In genomic region chr3:129969031-129969430, GRCm38 (mm10) we compare ENCODE assay signal across 8 mouse cellular contexts. TPM values are rescaled to one million over a fixed set of nuclear protein-coding genes. Genes with fewer than 3 reads are reported as not detected.
DNase-seq lines count a peak whose midpoint lies in the region; ATAC-seq and TF ChIP-seq lines count a peak whose summit lies in the region.

No protein-coding gene starts in this region.

- peak overlapping the region; percentile 99 for H3K4me2 ChIP-seq in embryonic facial prominence, embryonic 14.5 days (ENCODE audit: low read depth, low read length)
- peak overlapping the region; percentile 97 for H3K4me2 ChIP-seq in intestine, postnatal 0 days (replicated peaks; ENCODE audit: low read depth)
- H3K4me2 ChIP-seq in neural tube, embryonic 13.5 days = peak overlapping the region; percentile 99

- peak overlapping the region; percentile 55; the same call in 1 of the 2 replicates for H3K4me3 ChIP-seq in left cerebral cortex, adult 2 months
- peak overlapping the region; percentile 63 for H3K4me3 ChIP-seq in embryonic facial prominence, embryonic 14.5 days (ENCODE audit: low read depth, low read length)
- H3K4me3 ChIP-seq in intestine, postnatal 0 days (ENCODE audit: low read depth, low read length) = peak overlapping the region; percentile 56
- H3K4me3 ChIP-seq in neural tube, embryonic 13.5 days = peak overlapping the region; percentile 55

- peaks cover 25% of the 10 kb centered on the region for H3K27me3 ChIP-seq in embryonic facial prominence, embryonic 14.5 days (replicated peaks; ENCODE audit: control insufficient read depth, insufficient read depth, low read length)
- peaks cover 12% of the 10 kb centered on the region; the same call in 1 of the 2 replicates for H3K27me3 ChIP-seq in intestine, postnatal 0 days (replicated peaks; ENCODE audit: control insufficient read depth, insufficient read depth, low read length)
- peaks cover 31% of the 10 kb centered on the region for H3K27me3 ChIP-seq in neural tube, embryonic 13.5 days

- H3K27ac ChIP-seq in left cerebral cortex, adult 2 months = no peak overlapping the region
- H3K27ac ChIP-seq in embryonic facial prominence, embryonic 14.5 days (replicated peaks; ENCODE audit: low read depth, low read length) = no peak overlapping the region
- H3K27ac ChIP-seq in intestine, postnatal 0 days (ENCODE audit: low read depth, low read length) = no peak overlapping the region
- H3K27ac ChIP-seq in neural tube, embryonic 13.5 days (replicated peaks) = no peak overlapping the region

- TF ChIP-seq CTCF in left cerebral cortex, adult 2 months (IDR thresholded peaks at IDR 0.05) = no peak
- no peak for TF ChIP-seq CTCF in intestine, postnatal 0 days (IDR thresholded peaks at IDR 0.05; ENCODE audit: low read depth)

- WGBS in embryonic facial prominence, embryonic 14.5 days = 39% methylated on average over 10 of the region's 10 CpGs
- WGBS in intestine, postnatal 0 days = 38% methylated on average over 10 of the region's 10 CpGs
- WGBS in neural tube, embryonic 13.5 days = 35% methylated on average over 10 of the region's 10 CpGs

- intact Hi-C loops in left cerebral cortex, adult 2 months (cut with DNase I) = loop anchor here (5.0 kb wide), 1 partner anchor 52 kb away; no protein-coding TSS in a partner anchor
- intact Hi-C loops in left cerebral cortex, postnatal 10 days (cut with DNase I) = no loop called here
- intact Hi-C loops in left cerebral cortex, postnatal 14 days (cut with DNase I) = no loop called here

- no peaks in the 10 kb centered on the region for H3K36me3 ChIP-seq in embryonic facial prominence, embryonic 14.5 days (ENCODE audit: control insufficient read depth, insufficient read depth, low read length)
- H3K36me3 ChIP-seq in intestine, postnatal 0 days (ENCODE audit: control insufficient read depth, insufficient read depth) = no peaks in the 10 kb centered on the region
- no peaks in the 10 kb centered on the region for H3K36me3 ChIP-seq in neural tube, embryonic 13.5 days

- ATAC-seq in embryonic facial prominence, embryonic 14.5 days (ENCODE audit: low read depth) = no peak
- ATAC-seq in intestine, postnatal 0 days = no peak
- ATAC-seq in neural tube, embryonic 13.5 days (ENCODE audit: low read depth) = no peak; the same call in 1 of the 2 replicates

- no peak for DNase-seq in left cerebral cortex, adult 2 months (ENCODE audit: extremely low spot score in 1 of 2, low spot score in 2 of 2)
- no peak for DNase-seq in left cerebral cortex, postnatal 10 days (ENCODE audit: extremely low spot score in 1 of 2, low spot score in 2 of 2)
- DNase-seq in embryonic facial prominence, embryonic 14.5 days (ENCODE audit: low spot score) = no peak
- no peak for DNase-seq in left cerebral cortex, adult 18-20 months (ENCODE audit: low spot score in 2 of 2)
- DNase-seq in left cerebral cortex, postnatal 14 days (ENCODE audit: low spot score in 2 of 2) = no peak
- DNase-seq in spleen, postnatal 14 days (ENCODE audit: low spot score in 2 of 2) = no peak

- H3K9me3 ChIP-seq in embryonic facial prominence, embryonic 14.5 days (ENCODE audit: control insufficient read depth, low read length) = no peaks in the 10 kb centered on the region
- no peaks in the 10 kb centered on the region for H3K9me3 ChIP-seq in intestine, postnatal 0 days (ENCODE audit: control insufficient read depth)
- no peaks in the 10 kb centered on the region for H3K9me3 ChIP-seq in neural tube, embryonic 13.5 days

- H3K4me1 ChIP-seq in embryonic facial prominence, embryonic 14.5 days (ENCODE audit: control insufficient read depth, insufficient read depth, low read length) = peaks cover 7% of the 10 kb centered on the region
- peaks cover 8% of the 10 kb centered on the region for H3K4me1 ChIP-seq in intestine, postnatal 0 days (replicated peaks; ENCODE audit: control insufficient read depth, insufficient read depth, low read length)
- peaks cover 24% of the 10 kb centered on the region for H3K4me1 ChIP-seq in neural tube, embryonic 13.5 days (replicated peaks)

- peak overlapping the region; percentile 59 for H3K9ac ChIP-seq in embryonic facial prominence, embryonic 14.5 days (ENCODE audit: low read depth, low read length)
- no peak overlapping the region for H3K9ac ChIP-seq in intestine, postnatal 0 days (ENCODE audit: low read depth, low read length)
- peak overlapping the region; percentile 68 for H3K9ac ChIP-seq in neural tube, embryonic 13.5 days

RNA-seq across cellular contexts. Expression of gene Mcub, which starts 1.0 kb away (rescaled TPM):
- 1 to 10 TPM; 1.2 to 1.4 TPM for total RNA-seq in left cerebral cortex, adult 2 months (2021)
- total RNA-seq in left cerebral cortex, postnatal 10 days (2021) = 1 to 10 TPM; 1.8 to 3.3 TPM
- 5.9 and 8.9 TPM in 2 replicates for polyA plus RNA-seq in embryonic facial prominence, embryonic 14.5 days (2014; fragmentation: Nextera tagmentation; extraction: Ambion mirVana)
- polyA plus RNA-seq in intestine, postnatal 0 days (2015; fragmentation: Nextera tagmentation; extraction: Ambion mirVana) = 4.1 and 4.7 TPM in 2 replicates
- polyA plus RNA-seq in neural tube, embryonic 13.5 days (2015; fragmentation: Nextera tagmentation; extraction: Ambion mirVana) = 4.3 and 7.4 TPM in 2 replicates
- 1 to 10 TPM; 1.0 to 2.4 TPM for total RNA-seq in left cerebral cortex, adult 18-20 months (2021)
- total RNA-seq in left cerebral cortex, postnatal 14 days (2021) = under 1 TPM; 0.62 to 0.93 TPM
